Mouse (Mus musculus) CD4-positive, CD25-positive, alpha-beta regulatory T cell (primary cell): ENCODE data around the gene Frat2. TPM values are rescaled to one million over a fixed set of nuclear protein-coding genes. Genes with fewer than 3 reads are reported as not detected.

Experiments
- polyA plus RNA-seq: library from polyadenylated mRNA; unstranded; fragments of 100-300 nt; shearing (Covaris generic); gene quantifications from one replicate; pipeline ENCODE4 v1.2.1, GENCODE M21; 2017

Gene Frat2
- polyA plus RNA-seq = 26.2 TPM

DNA sequence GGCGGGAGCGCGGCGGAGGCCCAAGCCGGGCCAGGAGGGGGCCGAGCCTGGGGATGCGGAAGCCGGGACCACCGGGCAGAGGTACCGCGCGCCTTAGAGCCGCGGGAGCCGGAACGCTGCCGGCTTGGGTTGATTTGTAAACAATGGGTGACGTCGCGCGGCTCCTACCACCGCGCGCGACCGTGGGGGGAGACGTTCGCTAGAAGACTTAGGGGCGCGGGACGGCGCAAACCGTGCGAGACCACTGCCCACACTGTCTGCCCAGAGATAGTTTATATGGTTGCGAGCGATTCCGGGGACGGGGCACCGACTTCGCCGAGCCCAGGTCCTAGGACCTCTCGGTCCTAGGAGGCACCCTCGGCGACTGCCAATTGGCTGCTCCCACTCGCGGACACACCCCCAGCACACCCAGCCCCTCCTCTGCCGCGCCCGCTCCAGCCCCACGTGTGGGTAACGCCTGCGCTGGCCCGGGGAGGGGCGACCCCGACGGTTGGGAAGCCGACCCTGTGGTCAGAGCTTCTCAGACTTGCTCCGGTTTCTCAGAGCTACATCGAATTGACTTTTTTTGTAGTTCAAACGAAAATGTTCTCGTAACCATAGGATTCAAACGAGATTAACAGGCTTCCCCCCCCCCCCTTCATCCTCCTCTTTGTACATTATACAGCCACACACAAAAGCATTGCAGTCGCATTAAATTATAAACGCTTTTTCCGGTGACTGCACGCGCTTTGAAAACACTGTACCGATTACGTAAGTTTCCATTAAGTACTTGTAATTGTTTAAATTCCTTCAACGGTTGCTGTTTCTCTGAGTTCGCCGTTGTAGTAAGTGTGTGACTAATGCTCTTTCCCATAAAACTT, at the start of gene Frat2:
TSS of gene Frat2 (minus strand) at position 141 of the 860 bp plus-strand sequence.

DNA sequence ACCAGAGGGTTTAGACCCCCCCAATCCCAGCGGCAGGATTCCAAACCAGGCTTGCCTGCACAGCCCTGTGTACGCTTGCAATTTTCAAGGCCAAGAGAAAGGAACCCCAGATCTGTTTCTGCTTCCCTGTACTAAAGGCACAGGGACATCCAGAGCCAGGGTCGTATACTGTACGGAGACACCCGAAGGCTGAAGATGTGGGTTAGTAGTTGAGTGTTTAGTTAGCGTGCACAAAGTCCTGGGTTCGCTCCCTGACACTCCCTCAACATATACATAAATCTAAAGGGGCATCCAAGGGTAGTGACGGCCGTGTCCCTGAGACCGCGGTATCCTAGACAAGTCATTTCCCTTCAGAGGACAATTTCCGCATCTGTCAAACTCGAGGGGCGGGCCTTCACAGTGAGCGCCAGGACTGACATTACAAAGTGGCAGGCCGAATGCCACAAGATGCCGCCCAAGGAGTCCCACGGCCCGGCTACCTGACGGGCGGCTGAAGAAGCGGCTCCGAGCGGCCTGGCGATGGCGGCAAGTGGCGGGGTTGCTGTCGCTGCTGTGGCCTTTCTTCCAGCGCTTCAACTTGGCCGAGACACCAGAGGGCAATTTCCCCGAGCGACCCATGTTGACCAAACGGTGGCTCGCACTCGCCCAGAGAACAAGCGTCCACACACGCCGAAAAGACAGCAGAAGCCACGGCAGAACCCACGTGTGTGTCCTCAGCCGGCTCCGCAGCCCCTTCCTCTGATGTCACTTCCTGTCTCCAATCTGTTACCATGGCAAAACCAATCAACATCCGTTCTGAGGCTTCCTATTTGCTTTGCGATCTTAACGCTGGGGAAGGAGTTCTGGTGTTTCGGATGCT, 47.8 kb upstream of the Frat2 start, which contains the start of gene Rrp12:
TSS of gene Rrp12 (minus strand) at position 714 of the 859 bp plus-strand sequence.

GRCm38 (mm10) chr19:41829381-41830105, 18.4 kb downstream of the Frat2 start, which contains the start of gene Frat1:
Gene Frat1 (plus strand): TSS chr19:41829970.

GRCm38 (mm10) chr19:41801742-41802369, 46.1 kb downstream of the Frat2 start, which contains the start of gene Arhgap19:
Gene Arhgap19 (minus strand): TSS chr19:41802047.

Other genes starting within 250 kb of the Frat2 start
- 0.17 TPM for gene Slit1, start 104.5 kb downstream of the Frat2 start, polyA plus RNA-seq
- gene Arhgap19, start 46.1 kb downstream of the Frat2 start, polyA plus RNA-seq = 3.1 TPM
- gene Frat1, start 18.2 kb downstream of the Frat2 start, polyA plus RNA-seq = 4.5 TPM
- 20.9 TPM for gene Rrp12, start 48.0 kb upstream of the Frat2 start, polyA plus RNA-seq
- gene Pgam1, start 63.8 kb upstream of the Frat2 start, polyA plus RNA-seq = 114 TPM
- 80.7 TPM for gene Exosc1, start 85.3 kb upstream of the Frat2 start, polyA plus RNA-seq
- 68.7 TPM for gene Zdhhc16, start 85.3 kb upstream of the Frat2 start, polyA plus RNA-seq
- gene Mms19, start 133.0 kb upstream of the Frat2 start, polyA plus RNA-seq = 68.6 TPM
- 8.2 TPM for gene Ubtd1, start 133.6 kb upstream of the Frat2 start, polyA plus RNA-seq
- gene Ankrd2, start 187.9 kb upstream of the Frat2 start, polyA plus RNA-seq = not detected
- not detected for gene Hoga1, start 197.5 kb upstream of the Frat2 start, polyA plus RNA-seq
- gene 4933411K16Rik, start 204.1 kb upstream of the Frat2 start, polyA plus RNA-seq = not detected
- gene Morn4, start 238.2 kb upstream of the Frat2 start, polyA plus RNA-seq = 0.26 TPM
- gene Pi4k2a, start 242.3 kb upstream of the Frat2 start, polyA plus RNA-seq = 43.0 TPM